Mouse (Mus musculus): Measurements from ENCODE around the gene Chst8.

Gene Chst8

GRCm38 (mm10) chr7:34714848-34715460 lies 97.6 kb downstream of the Chst8 start:
- no peak for DNase-seq (ENCODE audit: low spot score in 2 of 2)

DNA sequence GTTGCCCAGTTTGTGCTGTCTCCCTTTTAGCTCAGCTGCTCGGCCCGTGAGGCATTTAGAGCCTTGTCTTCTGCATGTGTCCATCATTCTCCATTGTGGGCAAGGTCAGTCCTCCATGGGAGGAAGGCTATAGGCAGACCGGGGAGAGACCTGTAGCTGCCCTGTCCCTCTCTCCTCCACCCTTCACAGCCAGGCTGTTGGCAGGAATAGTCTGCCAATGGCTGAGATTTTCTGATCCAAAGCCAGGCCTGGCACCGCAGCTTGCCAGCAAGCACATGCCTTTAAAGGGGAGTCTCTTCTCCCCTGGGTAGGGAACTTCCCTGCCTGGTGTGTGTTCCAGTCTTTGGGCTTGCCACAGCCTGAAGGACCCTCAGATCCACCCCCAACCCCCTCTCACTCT lies 103.4 kb downstream of the Chst8 start:
- DNase-seq (ENCODE audit: low spot score in 2 of 2), result peak; percentile 58 to 76

GRCm38 (mm10) chr7:34704401-34704800 lies 108.1 kb downstream of the Chst8 start:
- DNase-seq (ENCODE audit: low spot score in 2 of 2), result no peak

DNA sequence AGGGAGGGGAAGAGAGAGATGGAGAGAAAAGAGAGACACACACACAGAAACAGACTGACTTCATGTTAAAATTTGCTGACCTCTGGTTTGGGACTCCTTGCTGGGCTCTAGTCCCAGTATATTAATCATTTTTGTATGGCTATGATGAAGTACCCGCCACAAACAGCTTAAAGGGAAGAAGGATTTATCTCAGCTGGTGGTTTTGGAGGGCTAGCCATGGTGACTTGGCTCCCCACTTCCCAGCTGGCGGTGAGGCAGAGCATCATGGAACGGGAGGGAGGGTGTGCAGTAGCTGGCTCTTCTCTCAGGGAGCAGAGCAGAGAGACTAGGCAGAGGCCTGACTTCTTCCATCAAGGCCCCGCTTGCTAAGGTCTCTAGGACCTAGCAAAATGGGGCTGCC lies 109.1 kb downstream of the Chst8 start:
- DNase-seq (ENCODE audit: low spot score in 2 of 2), result no peak

- DNase-seq (ENCODE audit: low spot score in 2 of 2), result peak; percentile 40 to 58
Observed at GRCm38 (mm10) chr7:34702718-34703351, 109.7 kb downstream of the Chst8 start.

DNA sequence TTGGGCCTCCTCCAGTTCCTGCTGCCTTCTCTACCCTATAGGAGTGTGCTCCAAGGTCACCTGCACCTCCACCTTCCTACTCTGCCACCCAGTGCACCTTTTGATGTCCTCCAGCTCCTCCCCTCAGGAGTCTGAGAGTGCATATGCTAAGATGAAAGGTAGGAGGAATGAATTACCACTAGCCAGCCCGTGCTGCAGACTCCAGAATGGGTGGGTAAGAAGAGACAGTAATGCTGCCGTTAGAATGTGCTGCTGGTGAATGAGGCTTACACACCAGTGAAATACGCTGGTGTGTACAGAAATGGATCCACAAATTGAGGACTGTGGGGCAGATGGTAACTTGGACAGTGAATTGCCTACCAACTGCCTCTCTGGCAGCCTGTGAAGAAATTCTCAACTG lies 112.6 kb downstream of the Chst8 start:
- DNase-seq (ENCODE audit: low spot score in 2 of 2), result no peak

DNA sequence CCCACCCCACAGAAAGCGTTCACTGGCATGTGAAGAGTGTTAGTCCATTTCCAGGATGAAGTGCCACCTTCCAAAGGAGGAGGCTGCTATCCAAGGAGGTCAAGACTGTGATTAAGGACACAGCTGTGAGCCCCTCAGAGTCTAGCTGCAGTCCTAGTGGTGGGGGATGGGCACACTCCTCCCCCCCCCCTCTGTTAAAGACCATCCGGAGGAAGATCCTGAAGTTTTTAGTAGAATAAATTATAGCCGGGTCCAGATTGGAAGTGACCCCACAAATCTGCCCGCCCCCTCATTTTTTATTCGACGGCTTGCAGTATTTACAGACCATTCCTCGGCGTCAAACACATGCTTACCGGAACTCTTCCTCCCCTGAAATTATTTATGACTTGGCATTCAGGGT lies 114.3 kb downstream of the Chst8 start:
- no peak for DNase-seq (ENCODE audit: low spot score in 2 of 2)

GRCm38 (mm10) chr7:34696086-34696485 lies 116.4 kb downstream of the Chst8 start:
- no peak for DNase-seq (ENCODE audit: low spot score in 2 of 2)

DNA sequence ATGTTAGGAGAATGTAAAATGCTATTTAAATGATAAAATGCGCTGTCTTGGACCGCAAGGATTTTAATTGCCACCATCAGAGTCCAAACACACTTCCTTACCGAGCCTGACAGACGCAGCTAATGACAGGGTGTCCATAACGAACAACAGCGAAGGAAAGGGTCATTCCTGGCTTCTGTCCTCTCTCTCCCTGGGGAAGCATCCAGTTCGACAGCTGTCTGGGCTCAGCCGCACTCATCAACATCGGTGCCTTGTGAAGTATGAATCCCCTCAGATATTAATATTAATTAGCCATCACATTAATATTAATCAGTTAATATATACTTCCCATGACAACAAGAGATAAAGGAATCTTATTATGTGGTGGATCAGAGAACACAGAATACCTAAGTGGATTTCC lies 117.6 kb downstream of the Chst8 start:
- DNase-seq (ENCODE audit: low spot score in 2 of 2), result no peak

GRCm38 (mm10) chr7:34693916-34694315 lies 118.6 kb downstream of the Chst8 start:
- no peak for DNase-seq (ENCODE audit: low spot score in 2 of 2)

GRCm38 (mm10) chr7:34693072-34693471 lies 119.4 kb downstream of the Chst8 start:
- DNase-seq (ENCODE audit: low spot score in 2 of 2), result no peak

DNA sequence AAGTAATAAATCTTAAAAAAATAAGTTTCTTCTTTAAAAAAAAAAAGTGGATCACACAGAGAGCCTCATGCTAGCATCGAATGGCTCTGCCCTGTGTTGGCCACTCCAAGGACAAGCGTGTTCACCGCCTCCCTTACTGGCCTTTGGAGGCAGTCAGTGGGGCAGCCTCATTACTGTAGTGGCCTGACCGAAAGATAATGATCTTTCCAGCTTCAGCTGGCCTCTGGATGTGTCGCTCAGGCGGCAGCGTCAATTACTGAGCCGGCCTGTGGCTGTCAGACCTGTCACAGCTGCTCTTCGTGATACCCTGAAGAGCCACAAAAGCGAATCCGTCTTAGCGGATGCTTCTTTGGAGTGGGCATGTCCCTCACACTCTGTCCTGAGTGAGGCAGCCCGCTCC lies 122.4 kb downstream of the Chst8 start:
- no peak for DNase-seq (ENCODE audit: low spot score in 2 of 2)

- DNase-seq (ENCODE audit: low spot score in 2 of 2), result no peak
Observed at GRCm38 (mm10) chr7:34689028-34689427, 123.5 kb downstream of the Chst8 start.

DNA sequence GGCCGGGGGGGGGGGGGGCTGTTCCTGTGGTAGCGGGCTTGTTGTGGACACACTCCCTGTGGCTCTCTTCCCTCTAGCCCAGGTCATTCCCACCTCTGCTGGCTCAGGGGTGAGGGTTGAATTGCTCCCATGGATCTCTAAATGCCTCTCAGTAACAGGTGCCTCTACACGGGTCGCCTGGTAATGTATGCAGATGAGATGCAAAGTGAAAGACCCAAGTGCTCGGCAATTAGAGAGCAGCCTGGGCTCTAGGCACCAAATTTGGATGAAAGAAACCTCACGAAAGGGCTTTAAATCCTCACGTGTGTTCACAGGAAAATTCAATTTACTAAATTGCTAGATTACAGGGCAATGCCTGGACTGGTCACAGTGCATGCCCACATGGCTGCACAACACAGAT lies 126.7 kb downstream of the Chst8 start:
- DNase-seq (ENCODE audit: low spot score in 2 of 2), result no peak

DNA sequence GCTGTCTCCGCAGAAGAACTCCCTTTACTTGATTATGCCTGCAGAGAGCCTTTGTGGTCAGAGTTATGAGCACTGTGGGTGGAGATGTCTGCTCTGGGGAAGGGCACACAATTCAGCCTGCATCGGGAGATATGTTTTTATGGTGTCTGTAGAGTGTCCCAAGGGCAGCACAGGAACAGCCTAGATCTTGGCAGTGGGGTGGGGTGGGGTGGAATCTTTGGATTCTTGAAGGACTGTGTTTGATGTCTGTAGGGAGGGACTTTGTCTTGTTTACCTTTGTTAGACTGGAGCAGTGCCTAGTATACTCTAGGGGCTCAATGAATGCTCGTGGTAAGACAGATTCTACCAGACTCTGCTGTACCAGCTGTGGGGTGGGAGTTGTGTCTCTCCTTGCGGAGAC lies 127.3 kb downstream of the Chst8 start:
- no peak for DNase-seq (ENCODE audit: low spot score in 2 of 2)

DNA sequence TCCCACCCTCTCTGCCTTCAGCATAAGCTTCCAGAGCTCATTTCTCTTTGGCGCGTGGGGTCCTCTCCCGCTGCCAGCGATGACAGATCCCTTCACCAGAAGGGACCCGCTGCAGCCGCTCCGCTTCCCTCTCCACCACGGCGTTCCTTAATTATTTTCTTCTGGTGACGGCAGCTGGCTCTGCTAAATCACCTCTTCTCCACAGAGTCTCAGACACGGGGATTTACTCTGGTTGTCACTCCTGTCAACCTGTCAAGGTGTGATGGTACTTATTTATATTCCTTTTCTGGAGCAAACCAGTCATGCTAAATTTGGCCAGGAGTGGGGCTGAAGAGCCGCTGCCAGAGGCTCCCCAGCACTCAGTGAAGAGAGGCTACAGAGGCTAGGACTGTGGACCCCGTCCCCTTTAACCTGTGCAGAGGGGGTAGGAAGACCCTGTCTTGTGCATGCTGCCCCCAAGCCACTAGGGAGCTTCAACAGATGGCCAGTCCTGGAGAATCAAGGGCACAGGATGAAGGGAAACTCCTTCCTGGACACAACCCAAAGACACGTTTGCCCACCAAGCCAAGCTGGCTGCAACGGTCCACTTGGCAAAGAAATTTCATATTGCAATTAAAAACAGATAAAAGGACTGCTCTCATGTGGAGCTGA lies 131.6 kb downstream of the Chst8 start:
- no peak for DNase-seq (ENCODE audit: low spot score in 2 of 2)

DNA sequence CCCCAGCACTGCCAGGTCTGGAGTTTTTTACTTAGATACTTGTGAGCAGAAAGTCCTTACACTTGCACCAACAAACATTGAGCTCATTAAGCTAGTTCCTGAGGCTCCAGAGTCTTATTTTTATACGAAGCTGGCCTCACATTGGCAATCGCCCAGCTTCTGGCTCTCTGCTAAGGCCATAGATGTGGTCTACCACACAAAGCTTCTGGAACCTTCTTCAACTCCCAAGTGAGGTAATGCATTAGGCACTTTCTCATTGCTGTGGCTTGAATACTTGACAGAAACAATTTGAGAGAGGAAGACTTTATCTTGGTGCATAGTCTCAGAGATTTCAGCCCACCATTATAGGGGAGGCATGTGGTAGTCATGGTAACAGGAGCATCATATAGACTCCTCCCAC lies 132.6 kb downstream of the Chst8 start:
- no peak for DNase-seq (ENCODE audit: low spot score in 2 of 2)

DNA sequence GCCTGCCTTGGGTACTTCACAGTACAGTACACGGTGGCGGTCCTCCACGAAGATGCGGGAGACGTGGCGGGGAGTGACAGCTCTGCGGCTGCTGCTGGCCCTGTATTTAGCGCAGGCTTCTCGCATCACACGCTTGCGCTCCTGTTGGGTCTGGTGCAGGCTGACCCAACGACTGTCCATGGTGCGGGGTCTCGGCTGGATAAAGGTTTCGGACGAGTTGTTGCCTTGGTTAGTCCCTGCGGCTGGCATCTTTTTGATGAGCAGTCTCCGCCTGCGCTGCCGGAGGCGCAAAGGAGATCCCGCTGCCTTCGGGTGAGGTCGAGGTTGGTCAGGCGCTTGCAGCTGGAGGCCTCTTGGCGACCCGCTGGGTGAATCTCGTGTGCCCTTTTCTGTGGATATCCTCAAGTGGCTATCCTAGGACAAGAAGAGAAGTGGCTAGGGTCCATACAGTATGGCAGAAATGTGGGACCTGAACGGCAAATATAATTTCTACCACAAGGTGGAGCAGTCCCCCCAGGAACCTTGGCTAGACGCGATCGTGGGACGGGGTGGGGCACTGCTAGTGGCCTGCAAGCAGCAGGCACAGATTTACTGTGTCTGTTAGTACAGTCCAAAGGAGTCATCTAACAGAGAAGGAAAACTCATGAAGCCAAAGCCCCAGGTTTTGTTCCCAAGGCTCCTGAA lies 136.5 kb downstream of the Chst8 start:
- peak; percentile 76 to 81 for DNase-seq (ENCODE audit: low spot score in 2 of 2)

GRCm38 (mm10) chr7:34675120-34675790 lies 137.3 kb downstream of the Chst8 start:
- DNase-seq (ENCODE audit: low spot score in 2 of 2), result no peak

DNA sequence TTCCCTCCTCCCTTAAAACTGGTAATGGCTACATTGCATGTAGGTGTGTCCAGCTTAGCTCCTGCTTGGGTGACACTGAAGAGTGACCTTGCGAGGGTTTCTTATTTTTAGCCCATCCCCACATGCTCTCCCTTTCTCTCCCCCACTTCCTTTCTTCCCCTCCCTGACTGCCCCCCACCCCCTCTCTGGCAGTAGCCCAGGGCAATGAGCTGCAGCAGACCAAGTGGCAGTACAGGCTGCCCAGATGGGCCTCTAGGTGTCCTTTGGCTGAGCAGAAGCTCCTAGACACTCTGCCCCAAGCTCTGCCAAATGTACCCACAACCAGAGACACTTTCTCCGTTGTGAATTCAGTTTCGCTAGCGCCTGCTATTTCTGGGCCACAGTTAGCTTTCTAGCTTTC lies 139.6 kb downstream of the Chst8 start:
- no peak for DNase-seq (ENCODE audit: low spot score in 2 of 2)

GRCm38 (mm10) chr7:34671911-34672310 lies 140.6 kb downstream of the Chst8 start:
- DNase-seq (ENCODE audit: low spot score in 2 of 2), result peak; percentile 89 to 93

DNA sequence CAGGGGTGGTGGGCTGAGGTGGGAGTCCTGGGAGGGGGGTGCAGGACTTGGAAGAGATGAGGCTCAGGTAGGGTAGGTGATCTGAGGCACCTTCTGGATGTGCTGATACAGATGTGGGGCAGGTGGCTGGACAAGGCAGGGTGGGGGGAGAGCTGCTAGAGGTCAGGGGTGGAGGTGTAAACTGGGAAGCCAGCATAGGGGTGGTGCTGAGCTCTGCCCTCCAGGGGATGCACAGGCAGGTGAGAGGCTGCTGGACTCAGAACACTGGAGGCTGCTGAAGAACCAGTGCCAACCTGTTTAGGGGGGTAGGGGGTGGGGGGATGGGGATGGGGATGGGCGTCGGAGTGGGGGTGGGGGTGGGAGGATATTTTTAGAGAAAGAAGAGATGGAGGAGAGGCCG lies 141.7 kb downstream of the Chst8 start:
- no peak for DNase-seq (ENCODE audit: low spot score in 2 of 2)
